Mouse (Mus musculus): ENCODE results near the gene Gm3629.
"Not testable (repeated sequence)": the region's sequence is repeated elsewhere in the genome, so short reads cannot be mapped to it uniquely, and the experiment has no call there.

Gm3629 gene

GRCm38 (mm10) chr14:6590513-6590912 lies at the start of gene Gm3629:
Gene Gm3629, minus strand, starts transcription at chr14:6590613.
- not testable (repeated sequence) for DNase-seq

DNA sequence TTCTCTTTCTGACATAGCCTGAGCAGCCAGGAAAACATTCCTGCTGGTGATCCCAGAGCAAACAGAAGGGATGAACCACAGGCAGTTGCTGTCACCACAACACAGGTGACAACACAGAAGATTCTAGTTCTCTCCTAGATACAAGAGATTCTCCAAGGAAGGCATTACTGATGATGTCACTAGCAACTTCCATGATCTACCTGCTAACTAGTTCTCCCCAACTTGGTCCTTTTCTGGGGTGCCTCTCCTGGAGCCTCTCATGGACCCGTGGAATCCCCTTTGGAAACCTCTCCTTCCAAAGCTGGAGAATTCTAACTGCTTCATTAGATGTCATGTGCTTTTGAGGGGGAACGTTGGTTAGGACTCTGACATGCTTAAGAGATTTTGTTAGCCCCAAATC lies 31.9 kb upstream of the Gm3629 start, which contains the start of gene Gm3460:
Gene Gm3460 (minus strand): TSS at position 101 of the 400 bp plus-strand sequence.
- not testable (repeated sequence) for DNase-seq

DNA sequence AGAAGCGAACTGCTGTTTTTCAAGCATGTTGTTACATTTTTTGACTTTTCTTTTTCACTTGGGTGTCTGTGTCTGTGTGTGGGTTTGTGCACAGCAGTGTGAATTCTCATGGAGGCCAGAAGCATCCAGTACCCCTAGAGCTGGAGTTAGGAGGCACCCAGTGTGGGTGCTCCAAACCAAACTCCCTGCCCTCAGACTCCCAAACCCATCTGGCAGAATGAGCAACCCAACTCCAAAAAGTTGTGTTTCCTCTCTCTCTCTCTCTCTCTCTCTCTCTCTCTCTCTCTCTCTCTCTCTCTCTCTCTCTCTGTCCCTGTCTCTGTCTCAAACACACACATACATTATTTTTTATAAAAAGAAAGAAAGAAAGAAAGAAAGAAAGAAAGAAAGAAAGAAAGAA lies 16.0 kb upstream of the Gm3629 start:
- DNase-seq = not testable (repeated sequence)

- not testable (repeated sequence) for DNase-seq
These were observed 14.6 kb upstream of the Gm3629 start for GRCm38 (mm10) chr14:6605004-6605403.

DNA sequence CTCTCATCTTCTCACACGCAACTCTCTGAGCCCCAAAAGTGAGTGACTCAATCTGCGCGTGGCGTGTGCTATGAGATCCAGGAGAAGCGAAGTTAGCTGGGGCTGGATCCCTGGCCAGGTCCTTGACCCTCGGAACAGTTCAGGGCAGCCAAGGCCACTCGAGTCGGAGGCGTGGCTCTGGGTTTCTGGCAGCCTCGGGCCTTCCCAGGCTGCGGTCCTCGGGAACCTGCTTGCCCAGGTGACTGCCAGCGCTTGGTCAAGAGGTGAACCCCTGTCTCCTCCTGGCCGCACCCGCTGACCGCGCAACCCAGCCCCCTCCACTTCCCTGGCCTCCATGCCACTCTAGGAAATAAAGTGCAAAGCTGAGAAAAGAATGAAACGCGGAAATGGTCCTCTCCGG lies 14.1 kb upstream of the Gm3629 start:
- DNase-seq = peak; percentile 6 to 28

DNA sequence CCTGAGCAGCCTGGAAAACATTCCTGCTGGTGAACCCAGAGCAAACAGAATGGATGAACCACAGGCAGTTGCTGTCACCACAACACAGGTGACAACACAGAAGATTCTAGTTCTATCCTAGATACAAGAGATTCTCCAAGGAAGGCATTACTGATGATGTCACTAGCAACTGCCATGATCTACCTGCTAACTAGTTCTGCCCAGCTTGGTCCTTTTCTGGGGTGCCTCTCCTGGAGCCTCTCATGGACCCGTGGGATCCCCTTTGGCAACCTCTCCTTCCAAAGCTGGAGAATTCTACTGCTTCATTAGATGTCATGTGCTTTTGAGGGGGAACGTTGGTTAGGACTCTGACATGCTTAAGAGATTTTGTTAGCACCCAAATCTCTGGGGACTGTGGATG lies 53.2 kb downstream of the Gm3629 start, which contains the start of gene Gm8356:
Gene Gm8356 (minus strand): TSS at position 101 of the 400 bp plus-strand sequence.
- not testable (repeated sequence) for DNase-seq

Data from kidney, adult 8-10 months (tissue).